In the genomic region with DNA sequence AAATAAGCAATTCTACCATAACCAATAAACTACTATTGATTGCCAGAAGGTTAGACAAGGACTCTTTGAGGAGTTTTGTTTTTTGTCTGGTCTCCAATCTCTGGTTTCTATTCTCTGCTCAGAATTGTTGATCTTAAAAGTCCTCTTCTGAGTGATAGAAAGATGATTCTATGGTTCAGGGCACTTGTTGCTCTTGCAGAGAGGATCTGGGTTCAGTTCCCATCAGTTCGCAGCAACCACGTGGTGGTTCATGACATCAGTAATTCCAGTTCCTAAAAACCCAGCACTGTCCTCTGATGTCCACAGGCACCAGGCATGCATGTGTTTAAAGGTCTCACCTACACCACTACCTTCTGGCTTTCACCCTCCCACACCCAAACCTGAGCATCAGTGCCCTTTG, we compare ENCODE assay signal across 38 mouse cellular contexts. TPM values are rescaled to one million over a fixed set of nuclear protein-coding genes. Genes with fewer than 3 reads are reported as not detected.
"Had no signal": no experiment of that assay in that cellular context is flagged by ENCODE, and none has a peak within 500 bp of the region (broad histone marks: within the 10 kb centered on the region; RNA-seq: fewer than 3 reads in every experiment).

No protein-coding gene starts in this region.

- H3K9me3 ChIP-seq: limb, embryonic 10.5 days; limb, embryonic 12.5 days; limb, embryonic 13.5 days; limb, embryonic 15.5 days; liver, embryonic 12.5 days; liver, embryonic 13.5 days; liver, embryonic 15.5 days; lung, embryonic 15.5 days; megakaryocyte, embryonic 14.5 days; midbrain, embryonic 10.5 days; midbrain, embryonic 12.5 days; midbrain, embryonic 13.5 days; midbrain, embryonic 15.5 days; neural tube, embryonic 12.5 days had no signal

- DNase-seq: left cerebral cortex, postnatal 4 days; liver; liver, embryonic 13.5 days; liver, postnatal 0 days; lung, adult 18-20 months; lung, adult 2 months; lung, embryonic 14.5 days; lung, postnatal 10 days; lung, postnatal 14 days; lung, postnatal 36 days; lung, postnatal 4 days; midbrain, embryonic 14.5 days had no signal

- H3K27me3 ChIP-seq: limb, embryonic 12.5 days; limb, embryonic 13.5 days; limb, embryonic 15.5 days; liver, embryonic 12.5 days; liver, embryonic 13.5 days; liver, embryonic 15.5 days; lung, embryonic 15.5 days; megakaryocyte, embryonic 14.5 days; midbrain, embryonic 12.5 days; midbrain, embryonic 13.5 days; midbrain, embryonic 15.5 days; neural tube, embryonic 12.5 days had no signal

- H3K36me3 ChIP-seq: limb, embryonic 10.5 days; limb, embryonic 12.5 days; limb, embryonic 13.5 days; limb, embryonic 15.5 days; liver, embryonic 12.5 days; liver, embryonic 13.5 days; liver, embryonic 15.5 days; lung, embryonic 15.5 days; midbrain, embryonic 10.5 days; midbrain, embryonic 12.5 days; midbrain, embryonic 13.5 days; midbrain, embryonic 15.5 days; neural tube, embryonic 12.5 days had no signal

- H3K4me1 ChIP-seq: limb, embryonic 10.5 days; limb, embryonic 12.5 days; lung, embryonic 15.5 days; midbrain, embryonic 10.5 days; midbrain, embryonic 12.5 days; midbrain, embryonic 13.5 days; midbrain, embryonic 15.5 days; neural tube, embryonic 12.5 days had no signal

- H3K4me3 ChIP-seq: limb, embryonic 10.5 days; limb, embryonic 12.5 days; limb, embryonic 13.5 days; limb, embryonic 15.5 days; liver, embryonic 12.5 days; liver, embryonic 13.5 days; liver, embryonic 15.5 days; lung, embryonic 15.5 days; megakaryocyte, embryonic 14.5 days; midbrain, embryonic 10.5 days; midbrain, embryonic 12.5 days; midbrain, embryonic 13.5 days; midbrain, embryonic 15.5 days; myocyte; neural tube, embryonic 12.5 days had no signal

- ATAC-seq: liver, embryonic 12.5 days; liver, postnatal 0 days; lung, postnatal 0 days; midbrain, embryonic 13.5 days; midbrain, embryonic 15.5 days; midbrain, embryonic 16.5 days had no signal

- H3K4me2 ChIP-seq: limb, embryonic 12.5 days; limb, embryonic 13.5 days; limb, embryonic 15.5 days; liver, embryonic 11.5 days; liver, embryonic 12.5 days; liver, embryonic 13.5 days; liver, embryonic 15.5 days; lung, embryonic 14.5 days; lung, embryonic 15.5 days; midbrain, embryonic 11.5 days; midbrain, embryonic 12.5 days; midbrain, embryonic 13.5 days; midbrain, embryonic 15.5 days; neural tube, embryonic 12.5 days had no signal

- H3K9ac ChIP-seq: limb, embryonic 12.5 days; limb, embryonic 13.5 days; limb, embryonic 15.5 days; liver, embryonic 12.5 days; liver, embryonic 13.5 days; liver, embryonic 14.5 days; liver, embryonic 15.5 days; liver, postnatal 0 days; lung, embryonic 14.5 days; lung, embryonic 15.5 days; midbrain, embryonic 12.5 days; midbrain, embryonic 13.5 days; midbrain, embryonic 15.5 days; neural tube, embryonic 12.5 days had no signal

- H3K27ac ChIP-seq: limb, embryonic 10.5 days; limb, embryonic 12.5 days; limb, embryonic 13.5 days; limb, embryonic 15.5 days; liver, embryonic 12.5 days; liver, embryonic 13.5 days; liver, embryonic 14.5 days; liver, embryonic 15.5 days; lung, embryonic 15.5 days; macrophage; midbrain, embryonic 10.5 days; midbrain, embryonic 12.5 days; midbrain, embryonic 13.5 days; midbrain, embryonic 15.5 days; neural tube, embryonic 12.5 days had no signal

RNA-seq across cellular contexts. Expression of gene Ninj2, which starts 8.2 kb away (rescaled TPM):
- total RNA-seq: left cerebral cortex, postnatal 4 days; liver, adult 2 months; megakaryocyte progenitor cell, adult 5-6 weeks; megakaryocyte-erythroid progenitor cell, adult 5-6 weeks; midbrain, postnatal 0 days had no signal
- polyA plus RNA-seq: limb, embryonic 10.5 days; limb, embryonic 11.5 days; limb, embryonic 12.5 days; liver, adult 2 months; liver, embryonic 11.5 days; liver, embryonic 12.5 days; liver, embryonic 13.5 days; macrophage; midbrain, embryonic 10.5 days; midbrain, embryonic 11.5 days; midbrain, embryonic 12.5 days; midbrain, embryonic 13.5 days; midbrain, embryonic 14.5 days; midbrain, embryonic 15.5 days; midbrain, embryonic 16.5 days; midbrain, postnatal 0 days; neural tube, embryonic 11.5 days; neural tube, embryonic 12.5 days had no signal
